Mouse (Mus musculus): ENCODE results near the gene Hexa. TPM values are rescaled to one million over a fixed set of nuclear protein-coding genes. Genes with fewer than 3 reads are reported as not detected.

Hexa gene
- total and polyA plus RNA-seq, 2 experiments from 2014 or later, result 42.2 to 90.9 TPM

- Histone ChIP-seq H3K4me3 (ENCODE audit: low read depth, low read length) (no peak overlapping the region), H3K4me2 (ENCODE audit: low read depth, low read length) (no peak overlapping the region), H3K9me3 (replicated peaks; ENCODE audit: control insufficient read depth, low read length) (no peaks in the 10 kb centered on the region), H3K36me3 (replicated peaks; ENCODE audit: control insufficient read depth, insufficient read depth, low read length) (peaks cover 25% of the 10 kb centered on the region), H3K27me3 (ENCODE audit: control insufficient read depth, insufficient read depth, low read length) (no peaks in the 10 kb centered on the region), H3K27ac (ENCODE audit: low read depth) (no peak overlapping the region), H3K9ac (replicated peaks; ENCODE audit: low read depth, low read length) (no peak overlapping the region), H3K4me1 (ENCODE audit: control insufficient read depth, insufficient read depth) (0 out of 2 replicates have a peak, but pooled peaks cover 5% of the 10 kb centered on the region)
- DNase-seq (ENCODE audit: low spot score) (no peak), ATAC-seq (ENCODE audit: insufficient read depth, low read depth) (no peak)
- TF ChIP-seq CTCF (IDR thresholded peaks at IDR 0.05; ENCODE audit: low read depth) (no peak), EP300 (IDR thresholded peaks at IDR 0.05; ENCODE audit: low read depth) (no peak)
- 92% methylated on average over 5 of the region's 5 CpGs for WGBS
These were observed 13.3 kb downstream of the Hexa start for GRCm38 (mm10) chr9:59552610-59553009.

GRCm38 (mm10) chr9:59553719-59554118, 14.4 kb downstream of the Hexa start:
- peak; percentile 80 for ATAC-seq (ENCODE audit: insufficient read depth, low read depth)

GRCm38 (mm10) chr9:59565600-59565999, 26.3 kb downstream of the Hexa start:
- DNase-seq (ENCODE audit: low spot score), result peak; percentile 60
- H3K9me3 ChIP-seq (replicated peaks; ENCODE audit: control insufficient read depth, low read length), result no peaks in the 10 kb centered on the region
- no peak overlapping the region for H3K27ac ChIP-seq (ENCODE audit: low read depth)
- no peaks in the 10 kb centered on the region for H3K27me3 ChIP-seq (ENCODE audit: control insufficient read depth, insufficient read depth, low read length)
- whole genome bisulfite sequencing, result 19% methylated on average over 4 of the region's 4 CpGs
- H3K9ac ChIP-seq (replicated peaks; ENCODE audit: low read depth, low read length), result no peak overlapping the region
- no peaks in the 10 kb centered on the region for H3K4me1 ChIP-seq (ENCODE audit: control insufficient read depth, insufficient read depth)
- H3K4me2 ChIP-seq (ENCODE audit: low read depth, low read length), result no peak overlapping the region
- H3K36me3 ChIP-seq (replicated peaks; ENCODE audit: control insufficient read depth, insufficient read depth, low read length), result peaks cover 43% of the 10 kb centered on the region
- ATAC-seq (ENCODE audit: insufficient read depth, low read depth), result peak; percentile 71
- H3K4me3 ChIP-seq (ENCODE audit: low read depth, low read length), result no peak overlapping the region
- TF ChIP-seq EP300 (IDR thresholded peaks at IDR 0.05; ENCODE audit: low read depth), result no peak
- TF ChIP-seq CTCF (IDR thresholded peaks at IDR 0.05; ENCODE audit: low read depth), result peak; percentile 91

More at GRCm38 (mm10) chr9:59553719-59554118, 14.4 kb downstream of the Hexa start:
- no peak overlapping the region for H3K4me3 ChIP-seq (ENCODE audit: low read depth, low read length)
- peaks cover 35% of the 10 kb centered on the region for H3K36me3 ChIP-seq (replicated peaks; ENCODE audit: control insufficient read depth, insufficient read depth, low read length)
- TF ChIP-seq CTCF (IDR thresholded peaks at IDR 0.05; ENCODE audit: low read depth), result no peak
- no peak for TF ChIP-seq EP300 (IDR thresholded peaks at IDR 0.05; ENCODE audit: low read depth)
- peak; percentile 44 for DNase-seq (ENCODE audit: low spot score)
- H3K9ac ChIP-seq (replicated peaks; ENCODE audit: low read depth, low read length), result no peak overlapping the region
- no peaks in the 10 kb centered on the region for H3K9me3 ChIP-seq (replicated peaks; ENCODE audit: control insufficient read depth, low read length)
- 0 out of 2 replicates have a peak, but pooled peaks cover 5% of the 10 kb centered on the region for H3K4me1 ChIP-seq (ENCODE audit: control insufficient read depth, insufficient read depth)
- H3K27ac ChIP-seq (ENCODE audit: low read depth), result no peak overlapping the region
- no peaks in the 10 kb centered on the region for H3K27me3 ChIP-seq (ENCODE audit: control insufficient read depth, insufficient read depth, low read length)
- WGBS, result 42% methylated on average over 4 of the region's 4 CpGs
- no peak overlapping the region for H3K4me2 ChIP-seq (ENCODE audit: low read depth, low read length)

GRCm38 (mm10) chr9:59567111-59567510, 27.8 kb downstream of the Hexa start:
- H3K4me2 ChIP-seq (ENCODE audit: low read depth, low read length), result no peak overlapping the region
- H3K27me3 ChIP-seq (ENCODE audit: control insufficient read depth, insufficient read depth, low read length), result no peaks in the 10 kb centered on the region
- ATAC-seq (ENCODE audit: insufficient read depth, low read depth) (peak; percentile 82), DNase-seq (ENCODE audit: low spot score) (peak; percentile 66)
- no peaks in the 10 kb centered on the region for H3K4me1 ChIP-seq (ENCODE audit: control insufficient read depth, insufficient read depth)
- no peak overlapping the region for H3K9ac ChIP-seq (replicated peaks; ENCODE audit: low read depth, low read length)
- no peaks in the 10 kb centered on the region for H3K9me3 ChIP-seq (replicated peaks; ENCODE audit: control insufficient read depth, low read length)
- WGBS, result 30% methylated on average over 6 of the region's 6 CpGs
- peaks cover 31% of the 10 kb centered on the region for H3K36me3 ChIP-seq (replicated peaks; ENCODE audit: control insufficient read depth, insufficient read depth, low read length)
- no peak overlapping the region for H3K4me3 ChIP-seq (ENCODE audit: low read depth, low read length)
- TF ChIP-seq CTCF (IDR thresholded peaks at IDR 0.05; ENCODE audit: low read depth), result peak; percentile 82
- TF ChIP-seq EP300 (IDR thresholded peaks at IDR 0.05; ENCODE audit: low read depth), result no peak
- H3K27ac ChIP-seq (ENCODE audit: low read depth), result no peak overlapping the region

GRCm38 (mm10) chr9:59571852-59572251, 32.5 kb downstream of the Hexa start:
- H3K36me3 ChIP-seq (replicated peaks; ENCODE audit: control insufficient read depth, insufficient read depth, low read length), result no peaks in the 10 kb centered on the region
- H3K9ac ChIP-seq (replicated peaks; ENCODE audit: low read depth, low read length), result no peak overlapping the region
- no peak for TF ChIP-seq EP300 (IDR thresholded peaks at IDR 0.05; ENCODE audit: low read depth)
- TF ChIP-seq CTCF (IDR thresholded peaks at IDR 0.05; ENCODE audit: low read depth), result no peak
- H3K27me3 ChIP-seq (ENCODE audit: control insufficient read depth, insufficient read depth, low read length), result peaks cover 13% of the 10 kb centered on the region
- DNase-seq (ENCODE audit: low spot score) (no peak), ATAC-seq (ENCODE audit: insufficient read depth, low read depth) (no peak)
- H3K4me2 ChIP-seq (ENCODE audit: low read depth, low read length), result no peak overlapping the region
- H3K4me3 ChIP-seq (ENCODE audit: low read depth, low read length), result no peak overlapping the region
- no peaks in the 10 kb centered on the region for H3K4me1 ChIP-seq (ENCODE audit: control insufficient read depth, insufficient read depth)
- no peaks in the 10 kb centered on the region for H3K9me3 ChIP-seq (replicated peaks; ENCODE audit: control insufficient read depth, low read length)
- WGBS, result 60% methylated on average over 2 of the region's 2 CpGs
- H3K27ac ChIP-seq (ENCODE audit: low read depth), result no peak overlapping the region

- ATAC-seq (ENCODE audit: insufficient read depth, low read depth) (no peak), DNase-seq (ENCODE audit: low spot score) (no peak)
- Histone ChIP-seq H3K9me3 (replicated peaks; ENCODE audit: control insufficient read depth, low read length) (no peaks in the 10 kb centered on the region), H3K27ac (ENCODE audit: low read depth) (no peak overlapping the region), H3K4me3 (ENCODE audit: low read depth, low read length) (peak overlapping the region; percentile 55), H3K9ac (replicated peaks; ENCODE audit: low read depth, low read length) (no peak overlapping the region), H3K36me3 (replicated peaks; ENCODE audit: control insufficient read depth, insufficient read depth, low read length) (no peaks in the 10 kb centered on the region), H3K27me3 (ENCODE audit: control insufficient read depth, insufficient read depth, low read length) (peaks cover 44% of the 10 kb centered on the region), H3K4me1 (ENCODE audit: control insufficient read depth, insufficient read depth) (peaks cover 8% of the 10 kb centered on the region; the same call in 1 of the 2 replicates), H3K4me2 (ENCODE audit: low read depth, low read length) (peak overlapping the region; percentile 72)
- 12% methylated on average over 13 of the region's 13 CpGs for WGBS
- no peak for TF ChIP-seq EP300 (IDR thresholded peaks at IDR 0.05; ENCODE audit: low read depth)
- TF ChIP-seq CTCF (IDR thresholded peaks at IDR 0.05; ENCODE audit: low read depth), result no peak
These were observed 38.1 kb downstream of the Hexa start for GRCm38 (mm10) chr9:59577401-59577800.
